Mouse (Mus musculus) lung, adult 10 weeks (tissue): ENCODE data around the gene Mcat. TPM values are rescaled to one million over a fixed set of nuclear protein-coding genes. Genes with fewer than 3 reads are reported as not detected.

ENCODE experiments used
- polyA plus RNA-seq: library from polyadenylated mRNA; stranded (reverse); fragments of 350-450 nt; fragmentation: Illumina TruSeq; extraction: RNeasy Lipid Tissue Mini Kit (QIAGEN cat#74804); gene quantifications from one replicate; pipeline ENCODE4 v1.2.3, GENCODE M21; 2014; ENCODE audit warnings: low read depth, low replicate concordance; ENCODE audit not compliant: insufficient read depth

Gene Mcat
- polyA plus RNA-seq, result 12.2 TPM

GRCm38 (mm10) chr15:83563327-83563856 is at the start of gene Mcat, which contains the start of gene Tspo:
Mcat (minus strand) TSS chr15:83563787.
Tspo (plus strand) TSS chr15:83563592.

GRCm38 (mm10) chr15:83594513-83595363 is 31.2 kb upstream of the Mcat start, which contains the start of gene Ttll12:
Ttll12 (minus strand) TSS chr15:83595157.

GRCm38 (mm10) chr15:83526424-83527091 is 37.0 kb downstream of the Mcat start, which contains the start of gene Bik:
Bik (plus strand) TSS chr15:83526862.

GRCm38 (mm10) chr15:83510805-83511405 is 52.7 kb downstream of the Mcat start, which contains the start of gene Ttll1:
Ttll1 (minus strand) TSS chr15:83510893.

Other genes with a start within 250 kb of the Mcat start
- gene Arfgap3, start 213.5 kb downstream of the Mcat start, polyA plus RNA-seq, result 22.1 TPM
- 51.6 TPM for gene Pacsin2, start 99.2 kb downstream of the Mcat start, polyA plus RNA-seq
- 5.7 TPM for gene Ttll1, start 52.9 kb downstream of the Mcat start, polyA plus RNA-seq
- 23.1 TPM for gene Bik, start 36.9 kb downstream of the Mcat start, polyA plus RNA-seq
- gene Tspo, start 195 bp downstream of the Mcat start, polyA plus RNA-seq, result 354 TPM
- gene Ttll12, start 31.4 kb upstream of the Mcat start, polyA plus RNA-seq, result 7.4 TPM
- gene Scube1, start 161.2 kb upstream of the Mcat start, polyA plus RNA-seq, result 8.3 TPM
- gene Mpped1, start 215.7 kb upstream of the Mcat start, polyA plus RNA-seq, result not detected